Mouse (Mus musculus) G1E (cell line): ENCODE measurements around the gene Zbtb8a.

ENCODE experiments used
- CTCF ChIP-seq: IDR thresholded peaks from 2 replicates; pipeline ENCODE4 v1.5.1; 2012; ENCODE audit warnings: low read depth, low read length, inconsistent platforms, mixed read lengths
- GATA1 ChIP-seq: IDR thresholded peaks from 2 replicates; pipeline ENCODE4 v1.6.1; 2012; ENCODE audit warnings: borderline replicate concordance, low read length, inconsistent platforms, mixed read lengths
- GATA2 ChIP-seq: IDR thresholded peaks from 2 replicates; pipeline ENCODE4 v1.6.1; 2012; ENCODE audit warnings: low read depth, low read length, inconsistent platforms, borderline replicate concordance
- POLR2AphosphoS5 ChIP-seq: IDR thresholded peaks from 2 replicates; pipeline ENCODE4 v1.6.1; 2012; ENCODE audit warnings: low read depth, low read length, inconsistent platforms; ENCODE audit not compliant: insufficient replicate concordance
- TAL1 ChIP-seq: conservative IDR thresholded peaks from 2 replicates; pipeline ENCODE4 v1.6.1; 2012; ENCODE audit warnings: low read depth, low read length, inconsistent platforms, mixed read lengths

DNA sequence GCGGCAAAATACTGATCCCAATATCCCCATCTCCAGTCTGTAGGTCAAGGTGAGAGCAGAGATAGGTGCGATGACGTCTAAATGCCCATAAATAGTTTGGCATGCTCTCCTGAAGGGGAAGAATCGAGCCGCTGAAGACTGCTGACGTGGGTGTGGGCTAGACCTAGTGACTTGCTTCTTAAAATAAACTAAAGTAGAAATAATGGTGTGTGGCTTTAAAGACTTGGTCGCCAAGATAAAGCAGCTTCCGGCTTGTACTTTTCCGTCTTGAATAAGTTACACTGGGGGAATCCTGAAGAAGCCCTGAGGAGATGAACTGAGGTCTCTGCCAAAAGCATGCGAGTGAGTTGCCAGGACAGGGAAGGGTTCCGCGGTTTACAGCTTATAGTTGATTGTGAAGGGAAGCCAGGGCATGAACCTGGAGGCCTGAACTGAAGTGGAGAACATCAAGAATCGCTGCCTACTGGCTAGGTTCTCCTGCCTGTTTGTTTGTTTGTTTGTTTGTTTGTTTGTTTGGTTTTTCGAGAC is 12.4 kb upstream of the Zbtb8a start:
- TF ChIP-seq TAL1 = no peak
- no peak for TF ChIP-seq CTCF
- TF ChIP-seq GATA1 = no peak
- no peak for TF ChIP-seq POLR2AphosphoS5
- TF ChIP-seq GATA2 = no peak
